Mouse (Mus musculus): Measurements from ENCODE around the gene Car9. TPM values are rescaled to one million over a fixed set of nuclear protein-coding genes. Genes with fewer than 3 reads are reported as not detected.

Gene Car9
- polyA plus RNA-seq, 1 experiment from 2014 or later = 0.69 TPM

- 3% methylated on average over 16 of the region's 16 CpGs for WGBS
- Histone ChIP-seq H3K9me3 (replicated peaks) (no peaks in the 10 kb centered on the region), H3K4me3 (peak overlapping the region; percentile 94), H3K27me3 (ENCODE audit: low read depth, poor library complexity, severe bottlenecking) (no peaks in the 10 kb centered on the region), H3K36me3 (peaks cover 37% of the 10 kb centered on the region), H3K27ac (replicated peaks) (peak overlapping the region; percentile 96), H3K4me1 (peaks cover 57% of the 10 kb centered on the region)
- no peak for DNase-seq (ENCODE audit: low spot score)
These were observed 54.8 kb downstream of the Car9 start for GRCm38 (mm10) chr4:43561436-43561996.

DNA sequence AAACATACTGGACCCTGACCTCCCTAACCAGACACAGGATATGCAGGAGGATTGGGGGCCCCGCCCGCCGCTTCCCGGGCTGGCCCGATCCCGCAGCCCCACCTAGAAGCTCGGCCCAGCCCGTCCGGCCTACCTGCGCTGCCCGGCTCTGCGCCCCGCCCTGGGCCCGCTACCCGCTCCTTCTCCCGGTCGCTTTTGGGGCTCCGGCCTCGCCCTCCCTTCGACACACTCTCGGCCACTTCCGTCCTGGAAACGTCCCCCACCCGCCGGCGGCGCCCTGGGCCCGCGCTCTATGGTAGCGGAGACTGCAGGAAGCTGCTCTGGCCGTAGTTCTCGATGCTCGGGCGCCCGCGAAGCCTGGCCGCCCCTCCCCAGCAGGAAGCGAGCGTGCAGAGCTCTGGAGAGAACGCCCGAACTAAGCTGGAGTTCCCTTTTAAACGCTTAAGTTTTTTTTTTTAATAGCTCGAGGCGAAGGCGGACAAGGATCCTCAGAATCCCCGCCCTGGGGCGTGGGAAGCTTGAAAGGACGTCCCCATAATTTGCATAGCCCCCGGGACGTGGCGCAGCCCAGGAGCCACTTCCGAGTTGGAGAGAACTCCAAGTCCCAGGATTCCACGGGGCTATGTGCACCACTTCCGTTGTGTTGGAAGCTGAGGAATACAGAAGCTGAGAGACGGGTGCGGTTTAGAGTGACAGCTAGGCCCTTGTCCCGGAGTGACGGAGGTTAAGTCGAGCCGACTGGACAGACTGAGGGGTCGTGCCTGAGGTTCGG lies 55.4 kb downstream of the Car9 start, which contains the start of the genes Creb3 and Tln1:
TSS of gene Creb3 (plus strand) at position 336 of the 772 bp plus-strand sequence.
TSS of gene Tln1 (minus strand) at position 695 of the 772 bp plus-strand sequence.
- Histone ChIP-seq H3K4me3 (peak within 1 kb of the TSS; percentile 94), H3K9me3 (replicated peaks) (no peaks in the 10 kb centered on the region), H3K36me3 (peaks cover 39% of the 10 kb centered on the region), H3K27me3 (ENCODE audit: low read depth, poor library complexity, severe bottlenecking) (no peaks in the 10 kb centered on the region), H3K27ac (replicated peaks) (peak within 1 kb of the TSS; percentile 96), H3K4me1 (peaks cover 54% of the 10 kb centered on the region)
- WGBS = under 1% methylated on average over 62 of the region's 62 CpGs
- DNase-seq (ENCODE audit: low spot score) = peak; percentile 94

DNA sequence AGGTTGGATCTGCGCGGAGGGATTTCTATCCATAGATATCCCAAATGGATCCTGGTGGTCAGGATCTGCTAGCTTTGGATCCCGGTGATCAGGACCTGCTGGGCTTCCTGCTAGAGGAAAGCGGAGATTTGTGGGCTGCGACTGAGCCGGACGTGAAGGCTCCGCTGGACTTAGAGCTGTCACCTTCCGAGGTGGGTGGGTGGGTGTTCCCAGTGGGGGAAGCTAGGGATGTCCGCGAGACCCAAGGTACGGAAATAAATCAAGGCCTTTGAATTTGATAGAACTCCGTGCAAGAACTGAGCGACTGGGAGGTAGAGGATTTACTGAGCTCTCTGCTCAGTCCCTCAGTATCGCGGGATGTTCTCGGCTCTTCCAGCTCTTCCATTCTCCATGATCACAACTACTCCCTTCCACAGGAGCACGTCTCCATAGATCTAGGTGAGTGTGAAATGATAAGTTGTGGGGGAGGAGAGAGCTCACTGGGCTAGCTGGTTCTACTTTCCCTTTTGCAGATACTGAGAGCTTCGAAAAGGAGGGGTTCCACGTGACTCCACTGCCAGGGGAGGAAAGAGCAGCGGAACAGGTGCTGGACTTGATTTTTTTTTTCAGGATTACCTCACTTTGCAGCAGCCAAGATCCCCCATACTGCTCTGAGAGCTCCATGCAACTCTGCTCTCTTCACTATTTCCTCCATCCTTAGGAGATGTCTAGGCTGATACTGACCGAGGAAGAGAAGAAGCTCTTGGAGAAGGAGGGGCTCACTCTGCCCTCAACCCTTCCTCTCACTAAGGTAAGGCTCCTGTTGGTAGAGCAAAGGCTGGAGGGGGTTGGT lies 56.2 kb downstream of the Car9 start:
- H3K9me3 ChIP-seq (replicated peaks) = no peaks in the 10 kb centered on the region
- H3K27me3 ChIP-seq (ENCODE audit: low read depth, poor library complexity, severe bottlenecking) = no peaks in the 10 kb centered on the region
- peak overlapping the region; percentile 94 for H3K4me3 ChIP-seq
- H3K27ac ChIP-seq (replicated peaks) = peak overlapping the region; percentile 96
- peaks cover 46% of the 10 kb centered on the region for H3K4me1 ChIP-seq
- peaks cover 41% of the 10 kb centered on the region for H3K36me3 ChIP-seq
- 9% methylated on average over 22 of the region's 22 CpGs for WGBS
- no peak for DNase-seq (ENCODE audit: low spot score)

Other genes starting within 250 kb of the Car9 start
- gene Atp8b5, start 239.8 kb upstream of the Car9 start, polyA plus RNA-seq (2016; fragmentation: Nextera tagmentation; extraction: Ambion mirVana) = 0.57 TPM in 2 replicates
- 10.5 and 18.1 TPM in 2 replicates for gene Rusc2, start 125.0 kb upstream of the Car9 start, polyA plus RNA-seq (2016; fragmentation: Nextera tagmentation; extraction: Ambion mirVana)
- 0.14 and 0.25 TPM in 2 replicates for gene Fam166b, start 77.8 kb upstream of the Car9 start, polyA plus RNA-seq (2016; fragmentation: Nextera tagmentation; extraction: Ambion mirVana)
- 2.9 and 6.0 TPM in 2 replicates for gene Tesk1, start 65.0 kb upstream of the Car9 start, polyA plus RNA-seq (2016; fragmentation: Nextera tagmentation; extraction: Ambion mirVana)
- 1.4 and 1.8 TPM in 2 replicates for gene Cd72, start 52.3 kb upstream of the Car9 start, polyA plus RNA-seq (2016; fragmentation: Nextera tagmentation; extraction: Ambion mirVana)
- gene Sit1, start 23.2 kb upstream of the Car9 start, polyA plus RNA-seq (2016; fragmentation: Nextera tagmentation; extraction: Ambion mirVana) = not detected in 2 replicates
- 44.8 and 48.4 TPM in 2 replicates for gene Ccdc107, start 14.1 kb upstream of the Car9 start, polyA plus RNA-seq (2016; fragmentation: Nextera tagmentation; extraction: Ambion mirVana)
- gene Arhgef39, start 7.3 kb upstream of the Car9 start, polyA plus RNA-seq (2016; fragmentation: Nextera tagmentation; extraction: Ambion mirVana) = 48.5 and 52.8 TPM in 2 replicates
- 41.6 and 44.5 TPM in 2 replicates for gene Tpm2, start 16.8 kb downstream of the Car9 start, polyA plus RNA-seq (2016; fragmentation: Nextera tagmentation; extraction: Ambion mirVana)
- 43.1 and 49.1 TPM in 2 replicates for gene Creb3, start 55.4 kb downstream of the Car9 start, polyA plus RNA-seq (2016; fragmentation: Nextera tagmentation; extraction: Ambion mirVana)
- gene Tln1, start 55.7 kb downstream of the Car9 start, polyA plus RNA-seq (2016; fragmentation: Nextera tagmentation; extraction: Ambion mirVana) = 43.3 and 47.2 TPM in 2 replicates
- gene Rgp1, start 71.7 kb downstream of the Car9 start, polyA plus RNA-seq (2016; fragmentation: Nextera tagmentation; extraction: Ambion mirVana) = 20.7 and 21.0 TPM in 2 replicates
- 26.7 and 31.6 TPM in 2 replicates for gene Gba2, start 71.9 kb downstream of the Car9 start, polyA plus RNA-seq (2016; fragmentation: Nextera tagmentation; extraction: Ambion mirVana)
- gene Msmp, start 77.5 kb downstream of the Car9 start, polyA plus RNA-seq (2016; fragmentation: Nextera tagmentation; extraction: Ambion mirVana) = 0.32 and 0.74 TPM in 2 replicates
- 11.7 and 14.3 TPM in 2 replicates for gene Npr2, start 125.0 kb downstream of the Car9 start, polyA plus RNA-seq (2016; fragmentation: Nextera tagmentation; extraction: Ambion mirVana)
- 3.0 and 4.3 TPM in 2 replicates for gene Spag8, start 146.6 kb downstream of the Car9 start, polyA plus RNA-seq (2016; fragmentation: Nextera tagmentation; extraction: Ambion mirVana)
- gene Hint2, start 149.5 kb downstream of the Car9 start, polyA plus RNA-seq (2016; fragmentation: Nextera tagmentation; extraction: Ambion mirVana) = 75.5 and 79.3 TPM in 2 replicates
- gene Tmem8b, start 162.0 kb downstream of the Car9 start, polyA plus RNA-seq (2016; fragmentation: Nextera tagmentation; extraction: Ambion mirVana) = 4.6 and 7.2 TPM in 2 replicates
- 1.6 and 2.1 TPM in 2 replicates for gene Fam221b, start 162.2 kb downstream of the Car9 start, polyA plus RNA-seq (2016; fragmentation: Nextera tagmentation; extraction: Ambion mirVana)
- not detected in 2 replicates for gene Olfr70, start 193.8 kb downstream of the Car9 start, polyA plus RNA-seq (2016; fragmentation: Nextera tagmentation; extraction: Ambion mirVana)
- gene Olfr71, start 203.3 kb downstream of the Car9 start, polyA plus RNA-seq (2016; fragmentation: Nextera tagmentation; extraction: Ambion mirVana) = not detected in 2 replicates
- 0.21 TPM in 1 of 2 replicates, not detected in the other for gene Hrct1, start 220.2 kb downstream of the Car9 start, polyA plus RNA-seq (2016; fragmentation: Nextera tagmentation; extraction: Ambion mirVana)
- gene Spaar, start 223.1 kb downstream of the Car9 start, polyA plus RNA-seq (2016; fragmentation: Nextera tagmentation; extraction: Ambion mirVana) = 0.02 TPM in 1 of 2 replicates, not detected in the other

Measured in midbrain, embryonic 10.5 days (tissue).